Mouse (Mus musculus) gastrocnemius, adult 18-20 months (tissue): ENCODE results near the gene Slc12a8. TPM values are rescaled to one million over a fixed set of nuclear protein-coding genes. Genes with fewer than 3 reads are reported as not detected.
A peak's percentile ranks its signal among the peaks of the same experiment; 100 is the strongest.

Experiments used
- DNase-seq: peaks from one replicate; pipeline ENCODE4 v3.0.0; 2021; ENCODE audit warnings: low spot score
- total RNA-seq, 2 experiments: library from RNA; stranded (reverse); gene quantifications; 2 replicates each; pipeline ENCODE4 v1.2.3; 2021

The Slc12a8 gene
- total RNA-seq, 2 experiments from 2014 or later: 0.09 to 0.17 TPM

DNA sequence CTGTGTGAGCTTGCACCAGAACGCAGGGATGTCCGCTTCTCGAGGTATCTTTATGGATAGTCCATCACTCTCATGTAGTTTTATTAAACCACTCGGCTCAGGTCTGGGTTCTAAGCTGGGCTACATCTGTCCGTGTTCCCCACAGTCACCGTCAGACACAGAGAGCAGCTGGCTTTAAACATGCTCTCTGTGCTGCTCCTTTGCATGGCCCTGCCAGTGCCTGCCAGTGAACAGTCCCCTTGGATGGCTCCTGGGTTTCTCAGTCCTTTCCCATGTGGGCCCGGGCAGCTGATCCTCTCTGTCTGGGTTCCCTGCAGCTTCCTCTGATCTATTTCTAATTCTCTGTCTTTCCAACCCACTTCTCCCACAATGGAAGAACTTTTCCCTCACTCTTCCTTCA is 93.3 kb downstream of the Slc12a8 start:
- DNase-seq: no peak

GRCm38 (mm10) chr16:33611291-33611690 is 94.2 kb downstream of the Slc12a8 start:
- DNase-seq: no peak

- DNase-seq: peak; percentile 80
Observed at GRCm38 (mm10) chr16:33612056-33612770, 95.1 kb downstream of the Slc12a8 start.

DNA sequence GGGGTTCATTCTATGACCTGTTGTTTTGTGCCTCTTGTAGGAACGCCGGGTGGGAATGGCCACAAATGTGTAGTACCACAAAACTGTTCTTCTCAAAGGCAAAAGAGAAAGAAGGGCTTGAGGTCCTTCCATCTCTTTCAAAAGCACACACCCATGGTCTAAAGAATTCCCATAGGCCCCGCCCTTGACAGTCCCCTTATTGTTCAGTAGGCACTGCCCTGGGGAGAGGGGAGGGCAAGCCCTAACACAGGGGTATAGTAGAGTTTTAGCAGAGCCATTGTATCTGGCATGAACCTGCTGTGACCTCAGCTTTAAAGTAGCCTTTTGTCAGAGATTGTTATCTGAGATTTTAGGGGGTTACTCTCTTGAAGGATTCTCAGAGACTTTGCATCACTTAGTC is 98.9 kb downstream of the Slc12a8 start:
- DNase-seq: no peak

- DNase-seq: no peak
Observed at GRCm38 (mm10) chr16:33621836-33622235, 104.7 kb downstream of the Slc12a8 start.

GRCm38 (mm10) chr16:33624586-33624985 is 107.5 kb downstream of the Slc12a8 start:
- DNase-seq: no peak

GRCm38 (mm10) chr16:33629539-33629938 is 112.4 kb downstream of the Slc12a8 start:
- no peak for DNase-seq

DNA sequence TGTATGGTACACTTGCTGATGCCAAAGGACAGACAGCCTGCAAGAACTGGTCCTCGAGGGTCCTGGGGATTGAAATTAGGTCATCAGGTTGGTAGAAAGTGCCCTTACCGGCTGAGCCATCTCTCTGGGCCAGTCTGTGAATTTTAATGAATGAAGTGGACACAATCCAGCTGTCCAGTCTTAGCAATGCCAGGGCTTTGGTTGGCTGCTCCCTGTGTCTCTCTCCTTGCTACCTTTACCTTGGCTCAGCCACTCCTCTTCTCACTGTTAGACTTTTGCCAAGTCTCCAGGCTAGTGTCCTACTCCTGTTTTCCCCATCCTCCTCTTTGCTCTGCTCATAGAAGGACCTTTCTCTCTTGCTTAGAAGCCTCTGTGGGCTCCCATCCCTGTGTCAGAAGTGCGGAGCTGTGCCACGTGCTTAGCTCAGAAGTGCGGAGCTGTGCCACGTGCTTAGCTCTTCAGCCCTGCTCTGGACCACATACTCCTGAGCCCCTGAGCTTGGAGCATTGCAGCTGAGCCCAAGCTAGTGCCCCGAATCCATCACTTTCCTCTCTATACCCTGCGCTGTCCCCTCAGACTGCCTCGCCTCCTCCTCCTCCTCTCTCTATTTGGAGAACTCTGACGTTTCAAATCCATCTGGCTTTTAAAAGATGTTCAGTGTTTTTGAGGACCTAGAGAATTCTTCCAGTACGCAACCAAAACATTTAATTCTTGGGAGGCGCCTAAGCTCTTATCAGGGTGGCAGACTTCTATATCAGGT is 118.9 kb downstream of the Slc12a8 start:
- DNase-seq: no peak

- DNase-seq: no peak
Observed at GRCm38 (mm10) chr16:33641779-33642178, 124.7 kb downstream of the Slc12a8 start.

DNA sequence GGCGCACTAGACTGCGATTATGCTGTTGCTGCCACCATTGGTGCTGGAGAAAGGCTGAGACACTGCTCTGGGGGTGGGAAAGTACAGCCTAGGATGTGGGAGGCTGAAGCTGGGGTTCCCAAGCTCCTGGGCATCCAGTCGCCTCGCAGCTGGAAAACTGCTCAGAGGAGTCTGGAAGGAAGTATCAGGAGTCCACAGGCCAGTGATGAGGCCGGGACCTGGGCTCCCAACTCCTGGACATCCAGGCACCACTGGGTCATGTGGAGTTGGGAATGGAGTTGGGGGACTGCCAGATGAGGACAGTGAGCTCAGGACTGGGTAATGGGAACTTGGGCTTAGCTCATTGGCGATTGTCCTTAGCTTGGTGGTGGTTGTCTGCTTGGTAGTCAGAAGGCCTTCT is 136.0 kb downstream of the Slc12a8 start:
- DNase-seq: no peak

DNA sequence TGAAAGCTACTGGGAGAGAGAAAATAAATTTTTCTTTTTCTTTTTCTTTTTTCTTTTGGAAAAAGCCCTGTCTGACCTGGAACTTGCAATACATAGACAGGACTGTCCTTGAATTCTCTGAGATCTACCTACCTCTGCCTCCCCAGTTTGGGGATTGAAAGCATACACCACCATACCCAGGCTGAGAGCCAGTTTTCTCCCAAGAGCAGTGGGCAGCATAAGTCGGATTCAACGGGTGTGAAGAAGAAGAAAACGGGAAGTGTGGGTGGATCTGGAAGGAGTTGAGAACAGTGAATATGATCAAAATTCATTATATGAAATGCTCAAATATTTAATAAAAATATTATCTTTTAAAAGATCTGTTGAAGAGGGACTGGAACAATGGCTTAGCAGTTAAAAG is 138.3 kb downstream of the Slc12a8 start:
- DNase-seq: no peak

- DNase-seq: no peak
Observed at GRCm38 (mm10) chr16:33657191-33657590, 140.1 kb downstream of the Slc12a8 start.

- no peak for DNase-seq
Observed at GRCm38 (mm10) chr16:33658121-33658520, 141.0 kb downstream of the Slc12a8 start.

- no peak for DNase-seq
Observed at GRCm38 (mm10) chr16:33659521-33659920, 142.4 kb downstream of the Slc12a8 start.

DNA sequence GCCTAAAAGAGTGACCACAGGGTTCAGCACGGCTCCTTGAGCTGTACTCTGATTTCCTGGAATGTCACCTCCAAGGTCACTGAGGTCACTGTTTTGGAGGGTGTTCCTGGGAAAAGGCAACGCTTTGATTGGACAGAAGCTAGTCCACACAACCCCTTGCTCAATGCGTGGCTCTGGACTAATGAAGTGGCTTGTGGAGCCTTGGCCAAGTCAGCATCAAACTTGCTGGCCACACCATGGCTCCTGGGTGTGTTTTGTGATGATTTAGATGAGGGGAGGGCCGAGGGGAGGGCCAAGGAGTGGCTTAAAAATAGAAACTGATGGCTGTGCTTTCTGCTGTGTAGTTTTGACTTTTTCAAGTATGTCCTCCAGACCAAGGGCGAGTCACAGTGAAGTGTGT is 143.0 kb downstream of the Slc12a8 start:
- peak; percentile 56 for DNase-seq

DNA sequence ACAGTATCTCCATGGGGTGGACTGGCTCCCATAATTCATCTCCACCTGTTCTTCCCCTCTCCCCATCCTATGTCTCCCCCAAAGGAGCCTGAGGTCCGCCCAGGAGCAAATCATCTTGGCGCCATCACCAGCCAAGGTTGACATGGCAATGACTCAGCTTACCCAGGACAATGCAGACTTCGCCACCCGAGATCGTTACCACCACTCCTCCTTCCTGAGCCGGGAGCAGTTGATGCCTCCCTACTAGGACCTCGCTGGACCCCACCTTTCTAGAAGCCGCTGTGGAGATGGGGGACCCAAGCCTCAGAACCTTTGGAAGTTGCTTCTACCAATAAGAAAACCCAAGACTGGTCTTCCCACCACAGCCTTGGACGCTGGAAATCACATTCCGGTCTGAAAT is 145.7 kb downstream of the Slc12a8 start:
- DNase-seq: no peak

DNA sequence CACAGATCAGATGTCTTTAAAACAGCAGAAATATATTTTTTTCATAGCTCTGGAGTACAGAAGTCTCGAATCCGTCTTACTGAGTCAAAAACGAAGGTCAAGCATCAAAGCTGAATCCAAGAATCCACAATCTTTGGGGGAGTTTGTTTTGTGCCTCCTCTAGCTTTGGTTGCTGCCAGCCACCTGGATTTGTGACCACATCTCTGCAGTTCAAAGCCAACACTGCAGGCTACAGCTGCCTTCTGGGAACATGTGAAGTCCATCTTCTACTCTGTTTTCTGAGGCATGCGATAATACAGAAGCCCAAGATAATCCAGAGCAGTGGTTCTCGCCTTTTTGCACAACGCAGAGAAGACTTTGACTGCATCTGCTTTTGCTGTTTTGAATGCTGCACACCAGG is 149.1 kb downstream of the Slc12a8 start:
- DNase-seq: no peak

DNA sequence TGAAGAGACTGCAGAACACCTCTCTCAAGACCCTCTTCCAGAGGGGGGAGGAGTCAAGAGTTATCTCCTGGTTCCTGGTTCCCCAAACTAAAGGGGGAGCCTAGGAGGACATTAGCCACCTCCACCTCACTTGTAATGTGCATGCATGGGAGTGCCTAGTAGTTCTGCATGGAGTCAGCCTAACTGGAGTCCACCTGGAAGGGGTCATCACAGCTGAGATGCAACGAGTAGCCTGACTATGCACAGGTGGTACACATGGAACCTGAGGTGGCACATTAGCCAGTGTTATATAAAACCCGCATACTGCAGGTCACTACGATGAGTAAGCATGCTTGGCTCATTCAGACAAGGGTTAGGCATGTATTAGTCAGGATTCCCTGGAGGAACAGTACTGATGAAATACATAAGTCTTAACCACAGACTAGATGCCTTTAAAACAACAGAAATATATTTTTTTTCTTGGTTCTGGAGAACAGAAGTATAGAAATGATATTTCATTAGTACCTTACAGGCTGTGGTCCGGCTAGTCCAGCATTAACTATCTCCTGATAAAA is 149.9 kb downstream of the Slc12a8 start:
- no peak for DNase-seq

DNA sequence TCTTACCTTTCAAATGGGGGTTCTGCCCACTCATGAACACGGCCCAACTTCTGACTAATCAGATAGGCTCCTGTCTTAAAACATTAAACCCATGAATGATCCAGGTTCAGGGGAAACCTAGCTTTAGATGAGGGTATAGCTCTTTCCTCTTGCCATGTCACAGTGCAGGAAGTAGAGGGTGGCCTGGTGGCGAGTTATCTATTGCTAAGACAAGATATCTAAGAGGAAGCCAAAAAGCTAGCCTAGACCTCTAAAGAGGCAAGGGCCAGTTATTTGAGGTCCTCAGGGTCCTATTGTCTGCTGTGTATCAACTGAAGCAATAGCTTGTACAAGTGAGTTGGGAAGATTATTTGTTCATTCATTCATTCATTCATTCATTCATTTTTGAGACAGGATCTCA is 151.3 kb downstream of the Slc12a8 start:
- no peak for DNase-seq

- DNase-seq: no peak
Observed at GRCm38 (mm10) chr16:33669072-33669471, 151.9 kb downstream of the Slc12a8 start.

GRCm38 (mm10) chr16:33670340-33670739 is 153.2 kb downstream of the Slc12a8 start:
- DNase-seq: no peak

GRCm38 (mm10) chr16:33670933-33671332 is 153.8 kb downstream of the Slc12a8 start:
- DNase-seq: no peak

- no peak for DNase-seq
Observed at GRCm38 (mm10) chr16:33672188-33672587, 155.1 kb downstream of the Slc12a8 start.
